Mouse (Mus musculus) heart, embryonic 16.5 days (tissue): ENCODE measurements around the gene Cacng3. TPM values are rescaled to one million over a fixed set of nuclear protein-coding genes. Genes with fewer than 3 reads are reported as not detected.

ENCODE experiments used
- ATAC-seq: fragments of 200-750 bp; cut with Nextera tagmentation; replicated peaks from 2 replicates; pipeline ENCODE4 v1.8.0; 2017; ENCODE audit warnings: moderate number of reproducible peaks; ENCODE audit not compliant: insufficient read depth, low FRiP score; ENCODE audit errors: extremely low read depth
- H3K27ac ChIP-seq: fragments of 300-500 bp; sonication (generic); 2 replicates; pipeline ENCODE4 v1.5.1; 2014; ENCODE audit warnings: mild to moderate bottlenecking, low read length, control low read depth, moderate library complexity
- H3K27me3 ChIP-seq: fragments of 300-500 bp; sonication (generic); 2 replicates; pipeline ENCODE4 v1.6.1; 2014; ENCODE audit warnings: low read length, mixed read lengths; ENCODE audit not compliant: control insufficient read depth, insufficient read depth
- H3K36me3 ChIP-seq: fragments of 300-500 bp; sonication (generic); 2 replicates; pipeline ENCODE4 v1.6.1; 2014; ENCODE audit not compliant: control insufficient read depth, insufficient read depth
- H3K4me1 ChIP-seq: fragments of 300-500 bp; sonication (generic); 2 replicates; pipeline ENCODE4 v1.6.1; 2014; ENCODE audit warnings: low read length, mixed read lengths; ENCODE audit not compliant: control insufficient read depth, insufficient read depth
- H3K4me2 ChIP-seq: fragments of 300-500 bp; sonication (generic); 2 replicates; pipeline ENCODE4 v1.6.1; 2014; ENCODE audit warnings: low read depth, mild to moderate bottlenecking, control low read depth, low read length
- H3K4me3 ChIP-seq: fragments of 300-500 bp; sonication (generic); 2 replicates; pipeline ENCODE4 v1.5.1; 2014; ENCODE audit warnings: mild to moderate bottlenecking, control low read depth, low read length
- H3K9ac ChIP-seq: fragments of 300-500 bp; sonication (generic); 2 replicates; pipeline ENCODE4 v1.6.1; 2014; ENCODE audit warnings: low read length, control low read depth
- H3K9me3 ChIP-seq: fragments of 300-500 bp; sonication (generic); replicated peaks from 2 replicates; pipeline ENCODE4 v1.6.1; 2016; ENCODE audit warnings: low read length; ENCODE audit not compliant: control insufficient read depth
- WGBS: fragments of 180-500 bp; shearing (Covaris S2); extraction: QIAGEN DNeasy Blood & Tissue Kit; methylation state at CpG from one replicate; pipeline ENCODE4 v1.1.7; 2014; 5-methylcytosine and 5-hydroxymethylcytosine counted together
- polyA plus RNA-seq: library from polyadenylated mRNA; unstranded; fragments of >200 nt; fragmentation: Nextera tagmentation; extraction: Ambion mirVana; gene quantifications from 2 replicates; pipeline ENCODE4 v1.2.1, GENCODE M21; 2015

Gene Cacng3
- polyA plus RNA-seq, 1 experiment from 2014 or later, result 0.20 TPM

DNA sequence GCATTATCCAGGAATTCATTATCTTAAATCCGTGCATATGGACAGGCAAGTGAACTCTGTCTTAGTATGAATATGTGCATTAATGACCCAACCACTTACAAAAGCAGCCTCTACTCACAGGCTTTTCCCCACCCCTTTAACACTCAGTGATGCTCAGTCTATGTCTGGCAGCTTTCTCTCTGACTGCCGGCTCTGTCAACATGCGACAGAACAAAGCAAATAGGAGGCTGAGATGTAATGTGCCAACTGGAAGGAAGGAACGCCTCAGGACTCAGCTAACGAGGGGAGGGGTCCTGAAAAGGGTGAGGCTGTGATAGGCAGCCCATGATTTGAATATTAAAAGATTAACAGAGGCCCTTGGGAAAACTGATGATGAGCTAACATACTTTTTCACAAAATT lies 68.2 kb downstream of the Cacng3 start:
- Histone ChIP-seq H3K4me2 (no peak overlapping the region), H3K27me3 (no peaks in the 10 kb centered on the region), H3K9me3 (no peaks in the 10 kb centered on the region), H3K4me1 (no peaks in the 10 kb centered on the region), H3K36me3 (no peaks in the 10 kb centered on the region), H3K9ac (no peak overlapping the region), H3K4me3 (no peak overlapping the region), H3K27ac (no peak overlapping the region)
- 36% methylated on average over 5 of the region's 5 CpGs for WGBS
- ATAC-seq, result no peak

DNA sequence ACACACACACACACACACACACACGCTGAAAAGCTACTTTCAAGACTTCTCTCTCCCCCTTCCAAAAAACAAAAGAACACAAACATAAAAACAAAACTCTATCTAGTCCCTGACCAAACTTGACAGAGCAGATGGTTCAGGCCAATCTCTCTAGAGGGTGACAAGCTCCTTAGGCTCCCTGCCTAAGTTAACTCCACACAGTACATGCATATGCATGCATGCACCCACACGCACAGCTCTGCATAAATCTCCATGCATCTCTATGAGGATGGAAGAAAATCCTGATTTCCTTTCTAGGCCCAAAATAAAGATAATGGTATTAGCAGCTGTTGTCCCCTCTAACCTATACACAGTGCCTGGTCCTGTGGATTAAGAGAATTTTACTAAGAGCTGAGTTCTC lies 70.4 kb downstream of the Cacng3 start:
- Histone ChIP-seq H3K4me3 (no peak overlapping the region), H3K27ac (no peak overlapping the region), H3K9me3 (no peaks in the 10 kb centered on the region), H3K4me2 (no peak overlapping the region), H3K36me3 (no peaks in the 10 kb centered on the region), H3K9ac (no peak overlapping the region), H3K4me1 (no peaks in the 10 kb centered on the region), H3K27me3 (no peaks in the 10 kb centered on the region)
- 87% methylated on average over 2 of the region's 2 CpGs for WGBS
- ATAC-seq, result no peak

DNA sequence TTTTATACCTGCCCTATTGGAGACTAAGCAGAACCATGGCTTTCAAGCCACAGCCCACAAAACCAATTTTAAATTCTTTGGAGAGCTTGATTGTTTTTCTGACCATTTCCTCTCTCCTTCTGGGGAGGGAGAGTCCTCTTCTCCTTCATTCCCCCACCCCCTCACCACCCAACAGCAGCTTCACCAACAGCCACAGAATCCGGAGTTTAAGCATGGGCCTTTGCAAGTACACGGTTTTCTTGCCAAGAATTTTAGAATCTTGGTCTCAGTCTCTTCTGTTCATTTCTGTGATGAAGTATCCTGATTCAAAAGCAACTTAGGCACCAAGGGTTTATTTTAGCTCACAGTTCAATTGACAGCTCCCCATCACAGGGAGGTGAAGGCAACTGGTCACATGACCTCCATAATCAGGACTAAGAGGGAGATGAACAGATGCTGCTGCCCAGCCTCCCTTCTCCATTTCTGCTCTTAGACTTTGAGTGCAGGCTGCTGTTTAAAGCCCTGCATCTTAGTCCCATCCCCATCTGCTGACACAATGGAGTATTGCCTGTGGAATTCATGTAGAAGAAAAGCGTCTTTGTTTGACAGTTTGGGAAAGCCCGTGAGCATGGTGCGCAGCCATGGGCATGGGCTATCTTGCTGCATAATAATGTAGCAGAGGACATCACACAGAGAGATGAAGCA lies 85.8 kb downstream of the Cacng3 start:
- Histone ChIP-seq H3K9me3 (no peaks in the 10 kb centered on the region), H3K4me2 (no peak overlapping the region), H3K9ac (no peak overlapping the region), H3K4me1 (no peaks in the 10 kb centered on the region), H3K4me3 (no peak overlapping the region), H3K27me3 (no peaks in the 10 kb centered on the region), H3K36me3 (no peaks in the 10 kb centered on the region), H3K27ac (no peak overlapping the region)
- WGBS, result 74% methylated on average over 5 of the region's 5 CpGs
- no peak for ATAC-seq

DNA sequence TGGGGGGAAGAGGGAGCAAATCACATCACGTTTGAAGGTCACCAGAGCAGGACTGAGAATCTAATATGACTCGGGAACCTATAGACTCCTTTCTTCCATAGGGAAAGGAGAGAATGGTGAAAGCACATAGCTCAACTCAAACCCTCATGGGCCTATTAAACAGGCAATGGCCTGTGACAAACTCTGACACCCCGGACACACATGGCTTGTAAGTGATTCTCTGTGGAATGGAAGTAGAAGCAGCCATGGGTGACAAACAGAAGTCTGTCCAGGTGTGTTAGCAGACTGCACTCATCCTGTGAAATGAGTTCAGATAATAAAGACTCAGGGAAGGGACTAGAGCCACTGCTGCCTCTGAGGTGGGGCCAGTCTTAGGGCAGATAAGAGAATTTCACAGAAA lies 88.4 kb downstream of the Cacng3 start:
- Histone ChIP-seq H3K9me3 (0 out of 2 replicates have a peak, but pooled peaks cover 3% of the 10 kb centered on the region), H3K4me1 (no peaks in the 10 kb centered on the region), H3K27me3 (no peaks in the 10 kb centered on the region), H3K27ac (no peak overlapping the region), H3K4me2 (no peak overlapping the region), H3K9ac (no peak overlapping the region), H3K4me3 (no peak overlapping the region), H3K36me3 (no peaks in the 10 kb centered on the region)
- no peak for ATAC-seq
- 58% methylated on average over 3 of the region's 3 CpGs for WGBS

DNA sequence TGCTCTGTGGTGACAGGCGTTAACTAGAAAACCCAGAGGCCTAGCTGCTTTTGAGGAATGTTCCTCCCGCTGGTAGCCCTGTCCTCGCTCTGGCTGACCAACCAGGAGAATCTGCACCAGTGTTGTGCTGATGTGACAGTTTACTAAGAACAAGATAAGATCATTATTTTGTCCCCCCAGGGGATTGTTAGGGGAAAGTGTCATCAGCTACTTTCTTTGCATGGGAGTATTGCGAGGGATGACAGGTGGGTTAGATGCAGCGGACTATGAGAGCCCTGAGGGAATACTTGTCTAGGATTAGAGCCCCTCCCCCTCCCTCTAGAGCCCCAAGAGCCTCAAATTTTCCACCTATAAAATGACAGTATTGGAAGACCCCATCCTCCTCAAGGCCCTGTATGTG lies 94.2 kb downstream of the Cacng3 start:
- no peaks in the 10 kb centered on the region for H3K4me1 ChIP-seq
- no peak overlapping the region for H3K4me3 ChIP-seq
- ATAC-seq, result no peak
- H3K4me2 ChIP-seq, result no peak overlapping the region
- WGBS, result 57% methylated on average over 5 of the region's 5 CpGs
- no peaks in the 10 kb centered on the region for H3K27me3 ChIP-seq
- 0 out of 2 replicates have a peak, but pooled peaks cover 3% of the 10 kb centered on the region for H3K9me3 ChIP-seq
- no peak overlapping the region for H3K27ac ChIP-seq
- no peaks in the 10 kb centered on the region for H3K36me3 ChIP-seq
- H3K9ac ChIP-seq, result no peak overlapping the region

DNA sequence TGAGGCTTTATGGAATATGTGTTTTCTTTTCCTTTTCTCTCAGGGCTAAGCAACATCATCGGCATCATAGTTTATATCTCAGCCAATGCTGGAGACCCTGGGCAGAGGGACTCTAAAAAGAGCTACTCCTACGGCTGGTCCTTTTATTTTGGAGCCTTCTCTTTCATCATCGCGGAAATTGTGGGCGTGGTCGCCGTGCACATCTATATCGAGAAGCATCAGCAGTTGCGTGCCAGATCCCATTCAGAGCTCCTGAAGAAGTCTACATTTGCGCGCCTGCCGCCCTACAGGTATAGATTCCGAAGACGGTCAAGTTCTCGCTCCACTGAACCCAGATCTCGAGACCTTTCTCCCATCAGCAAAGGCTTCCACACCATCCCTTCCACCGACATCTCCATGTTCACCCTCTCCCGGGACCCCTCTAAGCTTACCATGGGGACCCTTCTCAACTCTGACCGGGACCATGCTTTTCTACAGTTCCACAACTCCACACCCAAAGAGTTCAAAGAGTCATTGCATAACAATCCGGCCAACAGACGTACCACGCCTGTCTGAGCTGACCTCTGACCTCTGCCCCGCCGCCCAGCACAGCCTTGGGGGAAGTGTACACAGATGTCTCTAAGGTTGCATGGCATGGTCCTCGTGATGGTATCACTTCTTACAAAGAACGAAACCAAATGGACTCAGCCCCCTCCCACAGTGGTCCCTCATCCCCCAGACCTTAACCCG lies 98.2 kb downstream of the Cacng3 start:
- Histone ChIP-seq H3K4me1 (no peaks in the 10 kb centered on the region), H3K4me2 (no peak overlapping the region), H3K9me3 (no peaks in the 10 kb centered on the region), H3K36me3 (no peaks in the 10 kb centered on the region), H3K4me3 (no peak overlapping the region), H3K9ac (no peak overlapping the region), H3K27ac (no peak overlapping the region), H3K27me3 (no peaks in the 10 kb centered on the region)
- no peak for ATAC-seq
- WGBS, result 86% methylated on average over 27 of the region's 27 CpGs

DNA sequence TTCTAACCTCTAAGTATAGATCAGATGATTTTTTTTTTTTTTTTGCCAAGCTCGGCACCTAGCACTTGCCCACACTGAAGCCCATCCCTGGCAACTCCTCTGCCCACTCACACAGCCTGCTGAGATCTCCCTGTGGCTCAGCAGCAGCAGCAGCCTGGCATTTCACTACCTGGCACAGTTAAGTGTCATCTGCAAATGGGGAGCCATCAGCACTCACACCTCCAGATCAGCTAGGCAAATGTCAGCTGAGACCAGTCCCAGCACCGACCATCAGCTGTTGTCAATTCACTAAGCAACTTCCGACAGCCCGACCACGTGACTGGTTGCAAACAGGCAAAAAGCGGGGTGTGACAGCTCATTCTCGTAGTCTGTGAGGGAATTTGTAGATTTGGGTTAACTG lies 109.3 kb downstream of the Cacng3 start:
- WGBS, result 45% methylated on average over 7 of the region's 7 CpGs
- no peaks in the 10 kb centered on the region for H3K36me3 ChIP-seq
- no peak overlapping the region for H3K4me2 ChIP-seq
- H3K4me3 ChIP-seq, result no peak overlapping the region
- H3K4me1 ChIP-seq, result no peaks in the 10 kb centered on the region
- H3K27me3 ChIP-seq, result no peaks in the 10 kb centered on the region
- no peak overlapping the region for H3K27ac ChIP-seq
- no peak for ATAC-seq
- no peak overlapping the region for H3K9ac ChIP-seq
- H3K9me3 ChIP-seq, result peaks cover 4% of the 10 kb centered on the region

DNA sequence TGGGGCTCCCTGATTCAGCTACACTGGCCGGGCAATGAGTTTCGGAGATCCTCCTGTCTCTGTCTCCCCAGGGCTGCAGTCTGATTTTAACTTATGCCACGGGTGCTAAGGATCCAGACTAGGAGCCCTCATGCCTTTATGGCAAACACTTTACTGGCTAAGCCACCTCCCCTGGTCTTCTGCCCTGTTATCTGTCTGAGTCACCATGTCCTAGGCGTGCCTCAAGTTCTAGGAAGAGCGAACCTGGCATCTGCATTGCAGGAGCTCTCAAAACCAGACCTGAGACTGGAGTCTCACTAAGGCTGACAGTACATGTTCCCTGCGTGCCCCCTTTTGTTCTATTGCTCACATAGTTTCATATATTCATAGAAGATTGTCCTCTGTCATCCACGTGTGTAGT lies 119.6 kb downstream of the Cacng3 start:
- H3K27ac ChIP-seq, result no peak overlapping the region
- no peak overlapping the region for H3K4me3 ChIP-seq
- no peaks in the 10 kb centered on the region for H3K27me3 ChIP-seq
- H3K4me2 ChIP-seq, result no peak overlapping the region
- 79% methylated on average over 7 of the region's 7 CpGs for WGBS
- no peak overlapping the region for H3K9ac ChIP-seq
- H3K36me3 ChIP-seq, result no peaks in the 10 kb centered on the region
- ATAC-seq, result no peak
- H3K4me1 ChIP-seq, result no peaks in the 10 kb centered on the region
- no peaks in the 10 kb centered on the region for H3K9me3 ChIP-seq

DNA sequence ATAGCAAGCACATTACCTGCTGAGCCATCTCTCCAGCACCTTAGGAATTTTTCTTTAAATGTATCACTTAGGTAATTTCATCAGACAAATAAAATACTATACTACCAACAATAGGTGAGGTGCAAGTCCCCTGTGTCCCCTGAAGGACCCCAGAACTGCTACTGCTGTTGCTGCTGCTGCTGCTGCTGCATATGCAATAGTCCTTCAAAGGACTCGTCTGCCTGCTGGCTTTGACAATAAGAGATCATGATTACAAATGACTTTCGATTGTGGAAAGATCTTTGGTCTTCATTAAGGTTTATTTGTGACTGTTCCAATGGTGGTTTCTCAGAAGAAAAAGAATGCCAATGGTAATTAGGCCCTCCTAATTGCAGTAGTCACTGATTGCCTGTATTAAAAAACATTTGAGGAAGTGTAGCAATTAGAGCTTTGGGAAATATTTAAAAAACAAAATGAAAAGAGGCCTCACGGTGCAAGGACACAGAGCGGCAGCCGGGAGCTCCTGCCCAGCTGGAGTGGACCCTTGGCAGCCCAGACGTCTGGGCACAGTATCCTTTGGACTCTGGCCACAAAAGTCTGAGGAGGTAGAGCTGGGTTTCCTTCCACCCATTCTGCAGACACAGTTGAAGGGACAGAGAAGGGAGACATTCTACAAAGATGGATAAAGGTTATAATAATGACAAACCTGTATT lies 123.5 kb downstream of the Cacng3 start:
- H3K27me3 ChIP-seq, result no peaks in the 10 kb centered on the region
- no peaks in the 10 kb centered on the region for H3K9me3 ChIP-seq
- no peaks in the 10 kb centered on the region for H3K4me1 ChIP-seq
- no peak overlapping the region for H3K4me2 ChIP-seq
- H3K9ac ChIP-seq, result no peak overlapping the region
- 59% methylated on average over 6 of the region's 6 CpGs for WGBS
- no peak overlapping the region for H3K27ac ChIP-seq
- no peak for ATAC-seq
- H3K36me3 ChIP-seq, result no peaks in the 10 kb centered on the region
- H3K4me3 ChIP-seq, result no peak overlapping the region
